Mouse (Mus musculus) heart, embryonic 12.5 days (tissue): Measurements from ENCODE around the gene Afap1. TPM values are rescaled to one million over a fixed set of nuclear protein-coding genes. Genes with fewer than 3 reads are reported as not detected.

Source experiments
- ATAC-seq: fragments of 200-750 bp; cut with Nextera tagmentation; 2 replicates; pipeline ENCODE4 v1.8.0; 2017; ENCODE audit warnings: moderate TSS enrichment, moderate library complexity; ENCODE audit not compliant: insufficient number of reproducible peaks, low FRiP score
- H3K27ac ChIP-seq: fragments of 300-500 bp; sonication (generic); 2 replicates; pipeline ENCODE4 v1.5.1; 2016; ENCODE audit warnings: mild to moderate bottlenecking, moderate library complexity; ENCODE audit not compliant: poor library complexity, severe bottlenecking
- H3K27me3 ChIP-seq: fragments of 300-500 bp; sonication (generic); replicated peaks from 2 replicates; pipeline ENCODE4 v1.6.1; 2016; ENCODE audit warnings: mild to moderate bottlenecking, moderate library complexity
- H3K36me3 ChIP-seq: fragments of 300-500 bp; sonication (generic); 2 replicates; pipeline ENCODE4 v1.6.1; 2016; ENCODE audit warnings: mild to moderate bottlenecking, moderate library complexity
- H3K4me1 ChIP-seq: fragments of 300-500 bp; sonication (generic); replicated peaks from 2 replicates; pipeline ENCODE4 v1.6.1; 2016; ENCODE audit warnings: mild to moderate bottlenecking
- H3K4me2 ChIP-seq: fragments of 300-500 bp; sonication (generic); 2 replicates; pipeline ENCODE4 v1.6.1; 2016; ENCODE audit warnings: mild to moderate bottlenecking, moderate library complexity
- H3K4me3 ChIP-seq: fragments of 300-500 bp; sonication (generic); 2 replicates; pipeline ENCODE4 v1.5.1; 2016; ENCODE audit warnings: mild to moderate bottlenecking
- H3K9ac ChIP-seq: fragments of 300-500 bp; sonication (generic); 2 replicates; pipeline ENCODE4 v1.6.1; 2016; ENCODE audit warnings: mild to moderate bottlenecking, moderate library complexity
- H3K9me3 ChIP-seq: fragments of 300-500 bp; sonication (generic); replicated peaks from 2 replicates; pipeline ENCODE4 v1.6.1; 2016; ENCODE audit warnings: mild to moderate bottlenecking, moderate library complexity
- WGBS: fragments of 180-500 bp; shearing (Covaris S2); methylation state at CpG from one replicate; pipeline ENCODE4 v1.1.7; 2016; 5-methylcytosine and 5-hydroxymethylcytosine counted together
- polyA plus RNA-seq: library from polyadenylated mRNA; unstranded; fragments of >200 nt; fragmentation: Nextera tagmentation; extraction: Ambion mirVana; gene quantifications from 2 replicates; pipeline ENCODE4 v1.2.1, GENCODE M21; 2016

Afap1 gene
- polyA plus RNA-seq, 1 experiment from 2014 or later: 30.5 TPM

- H3K9me3 ChIP-seq: no peaks in the 10 kb centered on the region
- no peak overlapping the region for H3K9ac ChIP-seq
- no peaks in the 10 kb centered on the region for H3K27me3 ChIP-seq
- H3K36me3 ChIP-seq: peaks cover 23% of the 10 kb centered on the region
- ATAC-seq: no peak
- H3K27ac ChIP-seq: no peak overlapping the region
- 68% methylated on average over 8 of the region's 8 CpGs for WGBS
- no peak overlapping the region for H3K4me3 ChIP-seq
- peaks cover 2% of the 10 kb centered on the region for H3K4me1 ChIP-seq
- no peak overlapping the region for H3K4me2 ChIP-seq
Observed at GRCm38 (mm10) chr5:36006106-36006505, 113.0 kb downstream of the Afap1 start.

- Histone ChIP-seq H3K9me3 (no peaks in the 10 kb centered on the region), H3K4me1 (peaks cover 7% of the 10 kb centered on the region), H3K4me3 (no peak overlapping the region), H3K4me2 (no peak overlapping the region), H3K27ac (no peak overlapping the region), H3K36me3 (peaks cover 18% of the 10 kb centered on the region), H3K9ac (no peak overlapping the region), H3K27me3 (no peaks in the 10 kb centered on the region)
- WGBS: 64% methylated on average over 5 of the region's 5 CpGs
- ATAC-seq: no peak
Observed at GRCm38 (mm10) chr5:36006586-36006985, 113.5 kb downstream of the Afap1 start.

GRCm38 (mm10) chr5:36007649-36008048 lies 114.5 kb downstream of the Afap1 start:
- H3K9ac ChIP-seq: no peak overlapping the region
- WGBS: 86% methylated on average over 10 of the region's 10 CpGs
- no peak overlapping the region for H3K4me2 ChIP-seq
- H3K27me3 ChIP-seq: no peaks in the 10 kb centered on the region
- peaks cover 8% of the 10 kb centered on the region for H3K4me1 ChIP-seq
- no peak for ATAC-seq
- H3K9me3 ChIP-seq: no peaks in the 10 kb centered on the region
- H3K36me3 ChIP-seq: peaks cover 9% of the 10 kb centered on the region; the same call in 1 of the 2 replicates
- H3K27ac ChIP-seq: no peak overlapping the region
- no peak overlapping the region for H3K4me3 ChIP-seq

GRCm38 (mm10) chr5:36009405-36009804 lies 116.3 kb downstream of the Afap1 start:
- 84% methylated on average over 4 of the region's 4 CpGs for WGBS
- Histone ChIP-seq H3K27ac (no peak overlapping the region), H3K36me3 (no peaks in the 10 kb centered on the region), H3K9ac (no peak overlapping the region), H3K27me3 (no peaks in the 10 kb centered on the region), H3K4me1 (peaks cover 8% of the 10 kb centered on the region), H3K4me2 (no peak overlapping the region), H3K4me3 (no peak overlapping the region), H3K9me3 (no peaks in the 10 kb centered on the region)
- no peak for ATAC-seq

- Histone ChIP-seq H3K4me3 (no peak overlapping the region), H3K27me3 (no peaks in the 10 kb centered on the region), H3K4me1 (0 out of 2 replicates have a peak, but pooled peaks cover 6% of the 10 kb centered on the region), H3K36me3 (peaks cover 7% of the 10 kb centered on the region; the same call in 1 of the 2 replicates), H3K9ac (no peak overlapping the region), H3K27ac (no peak overlapping the region), H3K4me2 (no peak overlapping the region), H3K9me3 (no peaks in the 10 kb centered on the region)
- 75% methylated on average over 3 of the region's 3 CpGs for WGBS
- ATAC-seq: no peak
Observed at GRCm38 (mm10) chr5:36018366-36018765, 125.2 kb downstream of the Afap1 start.

- WGBS: 67% methylated on average over 3 of the region's 3 CpGs
- no peaks in the 10 kb centered on the region for H3K9me3 ChIP-seq
- no peak overlapping the region for H3K27ac ChIP-seq
- no peak overlapping the region for H3K9ac ChIP-seq
- no peaks in the 10 kb centered on the region for H3K27me3 ChIP-seq
- no peak overlapping the region for H3K4me3 ChIP-seq
- H3K36me3 ChIP-seq: peaks cover 7% of the 10 kb centered on the region; the same call in 1 of the 2 replicates
- H3K4me1 ChIP-seq: 0 out of 2 replicates have a peak, but pooled peaks cover 6% of the 10 kb centered on the region
- no peak for ATAC-seq
- no peak overlapping the region for H3K4me2 ChIP-seq
Observed at GRCm38 (mm10) chr5:36021091-36021490, 128.0 kb downstream of the Afap1 start.

GRCm38 (mm10) chr5:36022361-36022760 lies 129.2 kb downstream of the Afap1 start:
- Histone ChIP-seq H3K4me2 (no peak overlapping the region), H3K27ac (no peak overlapping the region), H3K4me3 (no peak overlapping the region), H3K9me3 (no peaks in the 10 kb centered on the region), H3K27me3 (no peaks in the 10 kb centered on the region), H3K36me3 (peaks cover 7% of the 10 kb centered on the region; the same call in 1 of the 2 replicates), H3K4me1 (0 out of 2 replicates have a peak, but pooled peaks cover 7% of the 10 kb centered on the region), H3K9ac (no peak overlapping the region)
- 62% methylated on average over 1 of the region's 1 CpGs for WGBS
- ATAC-seq: no peak

GRCm38 (mm10) chr5:36024003-36024685 lies 131.0 kb downstream of the Afap1 start:
- Histone ChIP-seq H3K27me3 (no peaks in the 10 kb centered on the region), H3K36me3 (no peaks in the 10 kb centered on the region), H3K9me3 (no peaks in the 10 kb centered on the region), H3K27ac (no peak overlapping the region), H3K4me1 (0 out of 2 replicates have a peak, but pooled peaks cover 13% of the 10 kb centered on the region), H3K4me2 (no peak overlapping the region), H3K4me3 (no peak overlapping the region), H3K9ac (no peak overlapping the region)
- no peak for ATAC-seq
- WGBS: 75% methylated on average over 9 of the region's 9 CpGs

GRCm38 (mm10) chr5:36025076-36025475 lies 132.0 kb downstream of the Afap1 start:
- H3K9ac ChIP-seq: no peak overlapping the region
- no peaks in the 10 kb centered on the region for H3K36me3 ChIP-seq
- H3K4me1 ChIP-seq: 0 out of 2 replicates have a peak, but pooled peaks cover 9% of the 10 kb centered on the region
- H3K4me3 ChIP-seq: no peak overlapping the region
- H3K9me3 ChIP-seq: no peaks in the 10 kb centered on the region
- WGBS: 79% methylated on average over 4 of the region's 4 CpGs
- no peak overlapping the region for H3K4me2 ChIP-seq
- no peak for ATAC-seq
- H3K27me3 ChIP-seq: no peaks in the 10 kb centered on the region
- H3K27ac ChIP-seq: no peak overlapping the region

- no peak overlapping the region for H3K9ac ChIP-seq
- peaks cover 4% of the 10 kb centered on the region; the same call in 1 of the 2 replicates for H3K4me1 ChIP-seq
- H3K36me3 ChIP-seq: peaks cover 10% of the 10 kb centered on the region
- 0 out of 2 replicates have a peak, but pooled peaks have one; percentile 53 for ATAC-seq
- H3K27ac ChIP-seq: no peak overlapping the region
- 42% methylated on average over 8 of the region's 8 CpGs for WGBS
- no peak overlapping the region for H3K4me2 ChIP-seq
- H3K9me3 ChIP-seq: no peaks in the 10 kb centered on the region
- H3K27me3 ChIP-seq: 0 out of 2 replicates have a peak, but pooled peaks cover 3% of the 10 kb centered on the region
- no peak overlapping the region for H3K4me3 ChIP-seq
Observed at GRCm38 (mm10) chr5:36033531-36034426, 140.7 kb downstream of the Afap1 start.

- ATAC-seq: no peak
- WGBS: 83% methylated on average over 5 of the region's 5 CpGs
- no peaks in the 10 kb centered on the region for H3K27me3 ChIP-seq
- no peak overlapping the region for H3K27ac ChIP-seq
- no peak overlapping the region for H3K4me2 ChIP-seq
- H3K4me3 ChIP-seq: no peak overlapping the region
- H3K9me3 ChIP-seq: no peaks in the 10 kb centered on the region
- peaks cover 32% of the 10 kb centered on the region for H3K4me1 ChIP-seq
- peaks cover 10% of the 10 kb centered on the region for H3K36me3 ChIP-seq
- H3K9ac ChIP-seq: no peak overlapping the region
Observed at GRCm38 (mm10) chr5:36039596-36039995, 146.5 kb downstream of the Afap1 start.
